7 mouse cellular contexts compared by ENCODE assay signal in the genomic region with DNA sequence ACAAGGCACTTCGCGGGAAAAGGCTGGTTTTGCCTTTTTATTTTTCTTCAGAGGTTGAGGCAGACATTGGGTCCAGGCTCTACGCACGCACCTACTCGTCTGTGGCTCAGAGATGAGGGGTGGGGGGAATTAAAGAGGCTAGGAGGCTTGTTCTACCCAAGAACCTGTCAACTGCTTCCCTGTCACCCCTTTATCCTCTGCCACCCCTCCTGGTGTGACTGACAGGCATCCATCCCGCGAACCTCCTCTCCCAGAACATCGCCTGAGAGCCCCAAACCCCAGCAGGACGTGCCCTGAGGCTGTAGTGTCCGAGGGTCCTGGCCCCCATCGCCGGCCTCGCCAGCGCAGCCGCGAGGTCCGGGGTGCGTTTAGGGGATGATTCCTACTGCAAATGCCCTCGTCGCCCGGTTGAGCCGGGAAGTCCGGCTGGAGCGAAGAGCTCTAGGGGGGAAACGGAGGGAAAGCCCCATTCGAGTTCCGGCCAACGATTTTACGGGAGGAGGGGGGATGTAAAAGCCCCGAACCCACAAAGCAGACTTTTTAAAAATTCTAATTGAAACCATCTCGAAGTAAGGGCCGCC. TPM values are rescaled to one million over a fixed set of nuclear protein-coding genes. Genes with fewer than 3 reads are reported as not detected.
DNase-seq lines count a peak whose midpoint lies in the region; ATAC-seq and TF ChIP-seq lines count a peak whose summit lies in the region.

No protein-coding gene starts in this region.

- peak overlapping the region; percentile 99 for H3K27ac ChIP-seq in ES-E14 (ENCODE audit: insufficient read depth, low read depth, low read length, poor library complexity, severe bottlenecking)
- H3K27ac ChIP-seq in intestine, embryonic 16.5 days (ENCODE audit: low read length) = peak overlapping the region; percentile 92
- peak overlapping the region; percentile 80 for H3K27ac ChIP-seq in liver, embryonic 15.5 days (replicated peaks)

- WGBS in intestine, embryonic 16.5 days = under 1% methylated on average over 32 of the region's 32 CpGs
- under 1% methylated on average over 32 of the region's 32 CpGs for WGBS in liver, embryonic 15.5 days (ENCODE audit: insufficient replicate concordance)

- no peaks in the 10 kb centered on the region for H3K36me3 ChIP-seq in C2C12 (ENCODE audit: control insufficient read depth, insufficient read depth)
- no peaks in the 10 kb centered on the region for H3K36me3 ChIP-seq in ES-E14 (ENCODE audit: control insufficient read depth, insufficient read depth, low read length, poor library complexity, severe bottlenecking)
- H3K36me3 ChIP-seq in intestine, embryonic 16.5 days (ENCODE audit: control insufficient read depth, insufficient read depth, low read length) = no peaks in the 10 kb centered on the region
- H3K36me3 ChIP-seq in liver, embryonic 15.5 days (replicated peaks) = no peaks in the 10 kb centered on the region

- in situ Hi-C loops in ES-E14 (cut with MboI; ENCODE audit: low sequenced_read_pairs in 2 of 2, unreplicated experiment in 2 of 2) = no loop called here

- H3K9me3 ChIP-seq in ES-E14 (ENCODE audit: control insufficient read depth, insufficient read depth, low read depth, low read length) = no peaks in the 10 kb centered on the region
- no peaks in the 10 kb centered on the region for H3K9me3 ChIP-seq in intestine, embryonic 16.5 days (ENCODE audit: control insufficient read depth, low read length)
- no peaks in the 10 kb centered on the region for H3K9me3 ChIP-seq in liver, embryonic 15.5 days (replicated peaks)

- no peaks in the 10 kb centered on the region for H3K79me3 ChIP-seq in C2C12 (ENCODE audit: low read depth)

- no peak for TF ChIP-seq CTCF in C2C12 (IDR thresholded peaks at IDR 0.05; ENCODE audit: control insufficient read depth, insufficient read depth, insufficient read length)

- peaks cover 11 to 22% of the 10 kb centered on the region in 2 experiments; a peak in 3 of 4 replicates for H3K4me1 ChIP-seq in ES-E14 (ENCODE audit: control insufficient read depth in 2 of 2, insufficient read depth in 2 of 2, low read length in 2 of 2, poor library complexity in 1 of 2)
- H3K4me1 ChIP-seq in intestine, embryonic 16.5 days (ENCODE audit: control insufficient read depth, insufficient read depth, low read length) = peaks cover 29% of the 10 kb centered on the region
- peaks cover 54% of the 10 kb centered on the region for H3K4me1 ChIP-seq in liver, embryonic 15.5 days (replicated peaks)

- peak overlapping the region; percentile 88 for H3K4me2 ChIP-seq in intestine, embryonic 16.5 days (ENCODE audit: low read depth, low read length)
- peak overlapping the region; percentile 100 for H3K4me2 ChIP-seq in liver, embryonic 15.5 days

- peak overlapping the region; percentile 43 for H3K4me3 ChIP-seq in C2C12 (ENCODE audit: insufficient read depth, poor library complexity, severe bottlenecking)
- peak overlapping the region; percentile 65 to 74 for H3K4me3 ChIP-seq in ES-E14 (ENCODE audit: insufficient read depth in 1 of 2, low read depth in 1 of 2, low read length in 2 of 2, poor library complexity in 1 of 2, severe bottlenecking in 1 of 2)
- peak overlapping the region; percentile 50 for H3K4me3 ChIP-seq in intestine, embryonic 16.5 days (ENCODE audit: low read length)
- H3K4me3 ChIP-seq in liver, embryonic 15.5 days (replicated peaks) = peak overlapping the region; percentile 76

- H3K27me3 ChIP-seq in C2C12 (ENCODE audit: control insufficient read depth, insufficient read depth, insufficient read length) = no peaks in the 10 kb centered on the region
- no peaks in the 10 kb centered on the region for H3K27me3 ChIP-seq in intestine, embryonic 16.5 days (replicated peaks; ENCODE audit: control insufficient read depth, insufficient read depth, low read length)
- peaks cover 21% of the 10 kb centered on the region for H3K27me3 ChIP-seq in liver, embryonic 15.5 days

- DNase-seq in ES-E14 (ENCODE audit: low read depth, low spot score) = no peak
- DNase-seq in embryo, embryonic 10.5 days (ENCODE audit: low spot score) = peak; percentile 71
- peak; percentile 57 for DNase-seq in gastrocnemius, postnatal 25 days
- DNase-seq in spleen, adult 12 weeks (ENCODE audit: low spot score) = peak; percentile 46

- H3ac ChIP-seq in C2C12 (ENCODE audit: control insufficient read depth, insufficient read length, low read depth) = peak overlapping the region; percentile 73

- peak overlapping the region; percentile 91 for H3K9ac ChIP-seq in ES-E14 (ENCODE audit: insufficient read depth, low read depth, low read length, poor library complexity, severe bottlenecking)
- peak overlapping the region; percentile 79 for H3K9ac ChIP-seq in intestine, embryonic 16.5 days (ENCODE audit: low read depth, low read length)
- H3K9ac ChIP-seq in liver, embryonic 15.5 days = peak overlapping the region; percentile 85

- H3K79me2 ChIP-seq in C2C12 (ENCODE audit: control insufficient read depth, insufficient read depth) = no peaks in the 10 kb centered on the region

- peak; percentile 54 for ATAC-seq in intestine, embryonic 16.5 days
- ATAC-seq in liver, embryonic 15.5 days (ENCODE audit: insufficient read depth) = peak; percentile 44

TF ChIP-seq in C2C12, 6 proteins besides CTCF, POLR2A, EP300 and RAD21:
- no peak for TF ChIP-seq MYOG (IDR thresholded peaks at IDR 0.05; ENCODE audit: control insufficient read depth, extremely low read depth, insufficient read length)
- TF ChIP-seq MYOD1 (IDR thresholded peaks at IDR 0.05; ENCODE audit: control insufficient read depth, insufficient read length, low read depth) = no peak
- no peak for TF ChIP-seq MAX (IDR thresholded peaks at IDR 0.05)
- TF ChIP-seq CEBPB (IDR thresholded peaks at IDR 0.05; ENCODE audit: low read depth) = no peak
- TF ChIP-seq USF1 (IDR thresholded peaks at IDR 0.05; ENCODE audit: low read depth) = no peak
- no peak for TF ChIP-seq FOSL1 (IDR thresholded peaks at IDR 0.05; ENCODE audit: insufficient read depth, low read length, poor library complexity, severe bottlenecking)

TF ChIP-seq in ES-E14, 5 proteins besides CTCF, POLR2A, EP300 and RAD21:
- TF ChIP-seq CHD2 (IDR thresholded peaks at IDR 0.05; ENCODE audit: low read depth, low read length) = no peak
- TF ChIP-seq ZC3H11A (IDR thresholded peaks at IDR 0.05; ENCODE audit: borderline replicate concordance, low read depth, low read length) = no peak
- TF ChIP-seq HCFC1 (IDR thresholded peaks at IDR 0.05; ENCODE audit: borderline replicate concordance, insufficient read depth, low read length) = no peak
- TF ChIP-seq ZNF384 (IDR thresholded peaks at IDR 0.05; ENCODE audit: low read depth, low read length) = no peak
- TF ChIP-seq MAFK (IDR thresholded peaks at IDR 0.05; ENCODE audit: insufficient read depth, low read depth, low read length) = no peak

RNA-seq across cellular contexts. Expression of a gene that starts 34.5 kb away (rescaled TPM):
- 0.54 TPM for polyA plus RNA-seq in C2C12 (2012; fragmentation: generic; extraction: Trizol)
- total RNA-seq in ES-E14 (2012; rRNA removed) = 2.1 and 2.5 TPM in 2 replicates
- total RNA-seq in gastrocnemius, postnatal 25 days (2021) = 10 to 100 TPM in 1 of 2 experiments, 1 to 10 TPM in 1; 7.8 to 14.3 TPM
- 18.3 and 21.5 TPM in 2 replicates for polyA plus RNA-seq in intestine, embryonic 16.5 days (2015; fragmentation: Nextera tagmentation; extraction: Ambion mirVana)
- 4.7 and 6.4 TPM in 2 replicates for polyA plus RNA-seq in liver, embryonic 15.5 days (2015; fragmentation: Nextera tagmentation; extraction: Ambion mirVana)
